Mouse (Mus musculus) mature B cell (primary cell): Measurements from ENCODE around the gene Mogat2.

Experiments used
- in situ Hi-C: fragments of 300-500 bp; cut with MboI; formaldehyde crosslinking; loops from 2 replicates; pipeline ENCODE4 v1.14.3; 2019

Mogat2 gene

DNA sequence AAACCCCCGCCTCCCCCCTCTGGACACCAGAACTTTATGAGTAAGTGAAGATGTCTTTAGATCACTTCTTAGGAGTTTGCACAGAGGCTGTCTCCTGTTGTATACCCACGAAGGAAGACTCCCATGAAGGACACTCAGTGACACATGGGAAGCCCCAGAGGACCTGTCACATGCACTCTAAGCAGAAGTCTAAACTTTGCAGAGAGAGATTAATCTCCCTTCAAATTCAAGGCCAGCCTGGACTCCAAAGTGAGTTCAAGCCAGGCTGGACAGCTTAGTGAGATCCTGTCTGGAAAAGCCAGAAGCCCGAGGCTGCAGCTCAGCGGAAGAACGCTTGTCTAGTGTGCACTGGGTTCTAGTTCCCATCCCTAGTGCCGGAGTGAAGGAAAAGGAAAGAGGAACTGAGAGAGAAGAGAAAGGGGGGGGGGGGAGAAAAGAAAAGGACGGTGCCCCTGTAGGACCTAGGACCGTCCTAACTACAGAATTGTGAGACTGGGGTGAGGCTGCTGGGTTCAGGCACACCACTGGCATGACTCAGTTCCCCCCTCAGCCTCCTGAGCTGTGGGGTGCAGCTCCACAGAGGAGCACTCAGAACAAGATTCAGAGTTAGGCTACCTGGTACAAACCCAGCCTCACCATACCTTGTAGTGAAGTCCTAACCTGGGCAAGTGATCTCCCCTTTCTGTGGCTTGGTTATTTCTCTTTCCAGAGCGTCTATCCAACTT lies 38.8 kb downstream of the Mogat2 start:
- in situ Hi-C loops = no loop called here

DNA sequence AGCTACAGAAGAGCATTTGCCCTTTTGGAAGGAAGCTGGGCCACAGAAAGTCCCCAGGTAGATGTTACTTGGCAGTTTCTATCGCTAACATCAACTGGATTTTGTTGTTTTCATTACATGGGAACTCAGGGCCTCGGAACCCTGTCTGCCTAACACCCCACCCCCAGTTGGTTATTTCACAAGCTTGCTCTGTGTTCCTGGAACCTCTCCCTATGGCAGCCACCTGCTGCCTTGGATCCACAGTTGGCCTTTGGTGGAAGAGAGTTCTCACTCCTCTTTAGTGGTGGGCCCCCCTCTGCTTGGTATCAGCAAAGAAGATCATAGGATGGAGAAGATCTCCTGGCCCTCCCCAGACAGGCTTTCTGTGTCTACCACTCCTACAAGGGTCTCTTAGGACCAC lies 39.6 kb downstream of the Mogat2 start:
- in situ Hi-C loops = no loop called here

DNA sequence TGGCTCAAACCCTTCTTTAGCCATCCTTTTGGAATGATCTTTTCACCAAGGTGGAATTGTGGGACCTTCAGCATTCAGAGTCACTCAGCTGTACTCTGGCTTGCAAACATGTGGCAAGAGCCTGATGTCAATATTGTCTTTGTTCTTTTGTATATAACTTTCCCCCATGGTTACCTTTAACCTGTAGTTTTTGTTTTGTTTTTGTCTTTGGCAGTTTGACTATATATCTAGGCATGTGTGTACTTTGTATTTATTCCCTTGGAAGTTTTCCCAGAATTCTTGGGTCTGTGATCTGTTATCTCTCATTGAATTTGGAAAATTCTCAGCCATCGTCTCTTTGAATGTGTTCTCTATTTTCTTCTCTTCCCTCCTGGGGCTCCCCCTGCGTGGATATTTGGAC lies 43.9 kb downstream of the Mogat2 start:
- in situ Hi-C loops = no loop called here

DNA sequence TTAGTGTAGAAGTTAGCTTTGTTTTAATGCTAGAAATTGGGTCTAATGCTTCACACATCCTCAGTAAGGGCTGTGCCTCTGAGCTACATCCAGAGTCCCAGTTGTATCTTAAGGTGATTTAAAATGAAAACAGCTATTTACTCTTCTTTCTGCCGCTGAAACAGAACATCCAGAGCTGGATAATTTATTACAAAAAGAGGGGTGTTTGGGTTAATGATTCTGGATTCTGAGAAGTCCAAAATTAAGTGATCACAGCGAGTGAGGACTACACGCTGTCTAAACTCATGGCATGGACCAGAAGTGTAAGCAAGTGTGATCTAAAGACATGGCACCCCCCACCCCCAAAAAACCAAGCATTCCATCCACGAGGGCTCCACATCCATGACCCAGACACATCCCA lies 44.5 kb downstream of the Mogat2 start:
- in situ Hi-C loops = no loop called here

DNA sequence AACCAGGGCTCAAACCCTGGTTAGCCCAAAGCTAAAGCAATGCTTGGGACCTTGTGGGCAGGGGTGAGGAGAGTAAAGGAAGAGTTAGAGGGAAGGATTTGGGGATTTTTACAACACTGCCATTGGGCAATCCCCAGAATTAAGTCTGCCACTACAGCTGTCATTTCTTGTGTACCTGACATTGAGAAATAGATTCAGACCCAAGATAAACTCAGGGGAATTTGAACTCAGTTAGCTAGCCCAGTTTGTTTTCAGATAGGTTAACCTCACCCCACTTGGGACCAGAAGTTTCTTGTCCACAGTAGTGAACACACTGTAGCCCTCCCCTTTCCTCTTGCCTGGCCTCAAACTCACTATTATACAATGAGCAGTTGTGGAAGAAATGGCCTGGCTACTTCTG lies 47.0 kb downstream of the Mogat2 start:
- in situ Hi-C loops = no loop called here

DNA sequence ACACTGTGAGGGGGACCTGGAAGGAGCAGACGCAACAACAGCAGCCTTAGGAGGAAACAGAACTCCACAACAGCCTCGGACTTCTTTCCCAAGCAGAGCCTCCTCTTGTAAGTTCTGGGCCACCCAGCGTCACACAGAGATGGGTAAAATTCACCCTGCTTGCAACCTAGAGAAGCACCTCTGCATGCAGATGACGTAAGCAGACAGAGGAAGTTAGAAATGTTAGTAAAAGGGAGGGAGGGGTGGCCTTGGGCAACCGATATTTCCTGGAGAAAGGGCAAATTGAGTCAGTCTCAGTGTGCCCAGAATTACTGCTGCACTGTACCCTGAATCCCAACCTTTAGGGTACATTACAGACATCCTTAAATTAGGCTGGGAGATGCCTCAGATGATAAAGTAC lies 48.5 kb downstream of the Mogat2 start:
- in situ Hi-C loops = no loop called here

DNA sequence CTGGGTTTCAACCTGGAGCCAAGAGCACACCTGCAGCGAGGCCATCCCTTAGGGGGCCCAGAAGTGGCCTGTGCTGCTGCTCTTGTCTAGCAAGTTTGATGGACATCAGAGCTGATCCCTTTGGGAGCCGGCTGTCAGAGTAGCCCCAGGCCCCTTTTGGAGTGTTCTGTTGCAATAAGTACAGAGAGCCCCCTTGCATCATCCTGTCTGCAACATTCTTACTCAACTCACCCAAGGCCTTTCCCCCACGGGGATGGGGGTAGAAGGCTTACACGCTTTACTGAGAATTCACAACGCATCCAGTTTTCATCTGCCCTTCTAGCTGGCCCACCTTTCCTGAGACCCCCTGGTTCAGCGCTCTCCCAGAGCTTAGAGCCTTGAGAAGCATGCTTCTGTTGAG lies 49.8 kb downstream of the Mogat2 start:
- in situ Hi-C loops = no loop called here

DNA sequence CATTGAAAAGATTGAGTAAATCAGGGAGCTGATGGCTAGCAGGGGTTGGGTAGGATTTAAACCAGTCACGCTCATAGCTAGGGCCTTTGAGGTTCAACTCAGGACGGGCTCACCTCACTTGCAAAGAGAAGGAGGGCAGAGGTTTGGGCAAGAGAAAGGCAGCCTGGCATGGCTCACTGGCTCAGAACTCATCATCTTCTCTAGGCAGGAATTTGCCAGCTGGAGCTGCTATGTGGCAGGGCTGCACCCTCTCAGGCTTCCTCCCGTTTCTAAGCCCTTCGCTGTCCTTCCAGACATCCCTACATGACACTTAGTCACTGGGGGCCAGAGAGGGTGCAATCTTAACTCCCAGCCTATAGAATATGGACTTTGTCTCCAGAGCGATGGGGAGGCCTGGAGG lies 51.0 kb downstream of the Mogat2 start:
- in situ Hi-C loops = no loop called here

DNA sequence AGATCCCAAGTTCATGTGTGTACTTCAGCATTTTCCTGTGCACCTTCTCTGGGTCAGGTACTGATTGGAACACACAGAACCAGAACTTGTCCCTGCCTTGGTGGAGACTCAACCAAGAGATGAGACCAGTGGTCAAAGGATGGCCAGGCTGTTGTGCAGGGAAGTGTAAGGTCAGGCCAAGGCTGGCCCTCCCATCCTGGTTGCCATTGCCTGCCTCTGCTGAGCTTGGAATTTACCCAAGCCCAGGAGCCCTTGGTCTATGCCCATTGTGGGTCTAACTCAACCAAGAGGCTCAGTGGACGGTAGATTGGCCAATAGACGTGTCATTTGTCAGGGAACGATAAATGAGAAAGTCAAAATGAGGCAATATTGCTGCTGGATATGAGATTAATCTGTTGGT lies 53.0 kb downstream of the Mogat2 start:
- in situ Hi-C loops = no loop called here

DNA sequence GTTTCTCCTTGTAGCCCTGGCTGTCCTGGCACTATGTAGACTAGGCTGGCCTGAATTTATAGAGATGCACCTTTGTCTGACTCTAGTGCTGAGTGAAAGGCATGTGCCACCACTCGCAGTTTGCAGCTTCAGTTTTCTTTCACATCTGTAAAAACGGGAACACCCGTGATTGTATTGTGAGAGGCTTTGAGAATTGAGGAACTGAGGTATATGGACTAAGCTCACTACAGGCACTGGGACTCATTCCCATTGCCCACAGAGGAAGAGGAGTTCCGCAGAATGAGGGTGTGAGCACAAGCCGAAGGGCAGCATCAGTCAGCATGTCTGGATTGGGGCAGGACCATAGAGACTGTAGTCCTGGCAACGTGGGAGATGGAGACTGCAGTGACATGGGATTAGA lies 54.7 kb downstream of the Mogat2 start:
- in situ Hi-C loops = no loop called here

DNA sequence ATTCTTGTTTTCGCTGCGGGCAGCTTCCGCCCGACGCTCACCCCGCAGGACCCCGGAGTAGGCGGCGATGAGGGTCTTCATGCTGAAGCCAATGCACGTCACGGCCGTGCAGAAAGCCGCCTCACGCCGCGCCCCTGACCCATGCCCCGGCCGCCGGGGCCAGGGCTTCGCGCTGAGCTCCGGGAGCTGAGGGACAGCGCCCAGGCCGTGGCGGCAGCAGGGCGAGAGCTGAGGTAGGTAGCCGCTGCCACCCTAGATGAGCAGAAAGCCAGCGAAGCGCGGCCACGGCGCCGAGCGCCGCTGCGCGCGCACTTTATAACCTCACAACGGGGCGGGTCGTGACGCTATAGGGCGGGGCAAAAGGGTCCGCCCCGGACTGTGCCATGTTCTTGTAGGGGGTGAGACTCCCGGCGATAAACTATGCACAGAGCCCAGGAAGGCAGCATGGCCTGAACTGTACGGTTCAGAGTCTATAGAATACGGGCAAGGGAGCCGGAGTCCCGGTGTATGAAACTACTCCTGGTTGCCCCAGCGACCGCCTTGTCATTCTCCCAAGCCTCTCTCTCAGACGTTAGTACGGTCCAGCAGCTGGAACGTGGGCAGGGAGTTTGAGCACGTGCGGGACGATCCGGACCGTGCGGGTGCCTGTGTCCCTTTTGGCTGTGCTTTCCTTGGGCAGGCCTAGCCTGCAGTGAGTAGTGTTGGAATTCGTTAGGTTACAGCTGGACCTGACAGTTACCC lies 55.8 kb downstream of the Mogat2 start, which contains the start of gene Dgat2:
Dgat2 (minus strand) TSS at position 288 of the 741 bp plus-strand sequence.
- in situ Hi-C loops = no loop called here

DNA sequence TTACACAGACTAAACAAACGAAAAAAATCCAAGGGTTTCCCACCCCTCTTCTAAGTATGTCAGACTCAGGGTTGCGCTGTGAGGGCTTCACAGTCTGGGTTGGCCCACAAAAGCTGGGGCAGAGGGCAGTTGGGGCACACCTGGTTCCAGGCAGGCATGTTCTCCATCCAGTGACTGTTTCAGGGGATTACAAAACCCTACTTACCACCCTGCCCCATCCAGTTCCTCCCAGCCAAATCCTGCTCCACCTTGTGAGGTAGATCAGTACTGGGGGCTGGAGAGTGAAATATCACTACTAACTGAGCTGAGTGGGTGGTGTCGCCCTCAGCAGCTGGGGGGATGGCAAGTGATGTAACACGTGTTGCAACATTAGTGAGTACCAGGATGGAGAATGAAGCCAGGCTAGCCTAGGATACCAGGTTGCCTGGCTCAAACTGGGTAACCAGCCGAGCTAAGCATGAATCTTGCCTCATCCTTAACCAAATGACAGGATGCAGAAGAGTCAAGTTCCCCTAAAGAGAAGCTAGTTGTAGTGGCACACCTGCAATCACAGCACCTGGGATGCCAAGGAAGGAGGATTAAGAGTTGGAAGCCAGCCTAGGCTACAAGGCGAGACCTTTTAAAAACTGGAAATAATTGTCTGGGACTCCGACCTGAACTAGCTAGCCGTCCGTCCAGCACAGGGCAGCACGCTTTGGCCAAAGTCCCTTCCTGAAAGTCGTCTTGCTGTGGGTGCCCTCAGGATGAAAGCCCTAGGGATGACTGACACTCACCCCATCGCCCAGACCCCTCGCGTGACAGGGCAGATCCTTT lies 56.6 kb downstream of the Mogat2 start:
- in situ Hi-C loops = no loop called here

DNA sequence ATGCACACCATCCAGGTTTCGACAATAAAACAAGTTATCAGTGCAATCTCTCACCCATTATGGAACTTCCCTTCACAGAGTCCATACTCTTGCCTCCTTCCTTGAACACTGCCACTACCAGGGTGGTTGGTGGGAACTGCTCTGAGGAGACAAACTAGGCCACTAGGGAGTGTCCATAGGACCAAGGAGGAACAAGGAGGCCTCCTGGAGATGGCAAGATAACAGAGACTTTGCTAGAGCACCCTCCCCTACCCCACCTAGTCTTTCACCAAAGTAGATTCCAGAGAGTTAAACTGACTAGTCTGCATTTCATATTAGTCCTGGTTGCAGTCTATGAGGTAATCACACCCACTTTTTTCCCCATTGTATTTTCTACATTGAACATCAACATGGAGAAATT lies 58.3 kb downstream of the Mogat2 start:
- in situ Hi-C loops = no loop called here

DNA sequence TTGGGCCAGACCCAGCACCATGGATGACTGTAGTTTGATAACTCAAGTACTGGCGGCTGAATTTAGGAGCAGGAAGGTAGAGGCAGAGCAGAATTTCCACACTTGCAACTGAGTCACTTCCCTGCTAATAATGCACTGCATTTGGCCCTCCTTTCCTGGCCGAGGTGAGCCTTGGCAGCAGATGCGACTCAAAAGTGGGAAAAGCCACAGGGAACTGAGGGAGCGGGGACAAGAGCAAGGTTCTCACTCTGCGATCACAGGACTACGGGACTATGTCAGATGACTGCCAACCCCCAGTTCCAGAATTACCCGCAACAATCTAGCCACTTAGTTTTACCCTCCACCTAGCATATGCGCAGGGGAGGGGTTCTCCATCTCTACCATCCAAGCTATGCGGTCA lies 59.1 kb downstream of the Mogat2 start:
- in situ Hi-C loops = no loop called here

DNA sequence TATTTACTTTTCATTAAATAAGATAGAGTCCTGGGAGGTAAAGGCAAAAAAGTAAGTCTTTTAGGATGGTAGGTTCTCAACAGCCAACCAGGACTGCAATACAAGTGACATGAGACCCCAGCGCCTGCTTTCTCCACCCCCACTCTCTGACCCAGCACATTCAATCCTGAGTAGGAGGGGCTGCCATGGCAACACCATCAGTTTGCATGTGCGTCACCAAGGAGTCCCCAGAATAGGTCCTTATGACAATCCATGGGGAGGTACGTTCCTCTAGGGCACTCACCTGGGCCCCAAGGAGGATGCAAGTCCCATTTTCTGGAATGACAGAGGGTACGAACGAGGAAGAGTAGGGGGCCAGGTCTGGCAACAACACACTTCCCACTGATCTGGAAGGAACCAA lies 61.0 kb downstream of the Mogat2 start:
- in situ Hi-C loops = no loop called here

DNA sequence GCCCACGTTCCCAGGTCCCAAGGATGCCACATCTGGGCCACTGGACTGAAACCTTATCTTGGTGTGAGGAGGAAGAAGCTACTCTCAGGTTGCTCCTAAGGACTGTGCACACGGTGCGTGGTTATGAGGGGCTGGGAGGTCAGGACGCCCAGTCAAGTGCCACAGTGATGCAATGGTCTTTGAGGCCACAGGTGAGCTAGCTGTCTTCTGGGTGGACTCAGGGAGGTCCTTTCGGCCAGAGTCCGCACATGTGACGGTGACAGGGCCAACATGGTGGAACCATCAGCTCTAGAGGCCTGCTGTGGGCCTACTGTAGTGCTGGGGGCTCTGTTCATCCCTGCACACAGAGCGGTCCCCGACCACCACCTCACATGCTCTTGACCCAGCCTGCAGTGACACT lies 62.8 kb downstream of the Mogat2 start:
- in situ Hi-C loops = no loop called here

DNA sequence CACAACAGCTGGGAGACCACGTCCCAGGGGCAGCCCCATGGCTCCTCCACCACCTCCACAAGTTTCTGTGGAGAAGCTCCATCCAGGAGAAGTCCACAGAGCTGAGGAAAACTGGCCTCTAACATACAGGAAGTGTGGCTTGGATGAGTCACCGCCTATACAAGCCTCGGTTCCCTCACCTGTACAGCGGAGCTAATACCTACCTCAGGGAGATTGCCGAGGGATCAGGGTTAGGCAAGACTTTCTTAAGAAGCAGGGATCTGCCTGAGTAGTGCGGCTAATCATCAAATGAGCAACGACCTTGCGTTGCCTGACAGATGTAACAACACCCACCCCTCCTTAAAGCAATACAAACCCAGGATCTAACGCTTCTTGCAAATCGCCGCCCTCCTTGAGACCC lies 63.3 kb downstream of the Mogat2 start:
- in situ Hi-C loops = no loop called here

DNA sequence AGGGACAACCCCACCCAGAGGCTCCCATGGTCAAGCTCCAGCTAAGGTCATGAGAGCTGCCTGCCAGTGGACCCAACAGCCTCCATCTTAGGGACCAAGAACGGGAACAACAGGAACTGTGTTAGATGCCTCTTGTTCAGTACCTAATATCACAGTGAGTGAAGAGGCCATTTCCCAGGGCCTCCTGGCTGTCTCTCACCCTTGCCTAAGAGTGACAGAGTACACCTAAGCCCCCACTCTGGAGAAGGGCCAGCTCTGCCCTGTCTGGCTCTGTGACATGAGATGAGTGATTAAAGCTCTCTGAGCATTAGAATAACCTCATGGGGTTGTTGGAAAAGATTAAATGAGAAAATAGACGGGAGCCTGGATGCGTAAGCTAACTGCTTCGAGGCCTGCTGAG lies 64.4 kb downstream of the Mogat2 start:
- in situ Hi-C loops = no loop called here

DNA sequence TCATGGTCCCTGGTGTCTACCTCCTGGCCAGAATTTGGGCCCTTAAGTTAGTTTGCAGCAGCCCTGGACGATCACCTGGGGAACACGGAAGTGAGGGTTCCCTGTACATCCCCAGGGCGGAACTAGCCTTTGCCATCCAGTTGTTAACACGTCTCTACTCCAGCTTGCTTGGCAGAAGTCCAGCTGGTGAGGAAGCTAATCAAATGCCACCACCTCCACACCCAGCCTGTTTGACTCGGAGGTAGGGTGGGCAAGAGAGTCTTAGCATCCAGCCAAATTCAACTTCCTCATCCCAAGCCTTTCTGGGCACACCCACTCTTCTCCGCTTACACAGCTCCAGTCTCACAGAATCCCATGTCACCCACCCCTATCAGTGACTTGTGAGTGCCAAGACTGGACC lies 65.5 kb downstream of the Mogat2 start:
- in situ Hi-C loops = no loop called here

DNA sequence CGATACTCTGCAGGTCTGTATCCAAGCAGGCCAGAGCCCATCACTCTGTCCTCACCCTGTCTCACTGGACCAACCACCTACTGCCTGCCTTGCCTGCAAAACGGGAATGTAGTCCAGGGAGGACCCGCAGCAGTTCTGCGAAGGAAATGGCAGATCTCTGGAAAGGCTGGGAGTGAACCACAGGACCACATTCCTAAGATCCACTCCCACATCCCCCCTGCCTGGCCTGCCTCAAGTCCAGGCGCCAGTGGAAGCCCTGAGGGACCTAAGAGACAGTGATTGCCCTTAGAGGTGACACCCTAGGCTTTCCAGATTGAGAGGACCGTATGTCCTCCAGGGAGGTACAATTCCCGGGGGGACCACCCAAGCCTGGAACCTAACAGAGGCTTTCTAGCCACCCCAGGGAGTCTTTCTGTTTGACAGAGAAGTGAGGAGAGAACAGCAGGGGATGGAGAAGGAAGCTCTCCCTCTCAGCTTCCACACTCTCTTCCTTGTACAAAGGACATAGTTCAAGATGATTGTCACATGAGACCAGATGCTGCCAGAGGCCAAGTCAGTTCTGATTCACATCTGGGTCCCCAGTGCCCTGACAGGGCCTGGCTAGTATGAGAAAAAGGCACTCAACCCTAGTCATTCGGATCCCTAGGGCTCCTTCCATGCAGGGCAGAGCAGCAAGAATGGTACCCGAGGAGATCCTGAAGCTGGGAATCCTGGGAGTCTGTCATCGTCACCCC lies 66.5 kb downstream of the Mogat2 start:
- in situ Hi-C loops = no loop called here

DNA sequence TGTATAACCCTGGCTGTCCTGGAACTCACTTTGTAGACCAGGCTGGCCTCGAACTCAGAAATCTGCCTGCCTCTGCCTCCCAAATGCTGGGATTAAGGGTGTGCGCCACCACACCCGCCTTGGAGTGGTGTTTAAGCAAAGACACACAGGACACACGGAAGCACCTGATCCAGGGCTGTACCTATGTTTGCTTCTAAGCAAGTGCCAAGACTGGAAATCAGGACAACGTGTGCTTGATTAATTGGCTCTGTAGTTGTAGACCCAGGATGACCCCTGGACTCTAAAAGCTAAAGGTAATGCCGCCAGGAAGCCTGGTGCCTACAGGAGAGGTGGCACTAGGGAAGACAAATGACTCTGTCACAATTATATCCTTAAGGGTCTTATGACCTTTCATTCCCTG lies 67.9 kb downstream of the Mogat2 start:
- in situ Hi-C loops = no loop called here
